Mouse (Mus musculus) lung, adult 2 months (tissue): Measurements from ENCODE around the gene Ankrd2.

Source experiments
- CTCF ChIP-seq: fragments of 200-500 bp; IDR thresholded peaks from 2 replicates; pipeline ENCODE4 v1.5.1; 2011; ENCODE audit warnings: mild to moderate bottlenecking, low read length, control low read depth; ENCODE audit not compliant: insufficient read depth
- POLR2A ChIP-seq: fragments of 200-500 bp; IDR thresholded peaks from 2 replicates; pipeline ENCODE4 v1.6.1; 2011; ENCODE audit warnings: low read depth, mild to moderate bottlenecking, control low read depth, low read length, borderline replicate concordance; ENCODE audit errors: extremely low read depth

- TF ChIP-seq CTCF = no peak
- no peak for TF ChIP-seq POLR2A
Observed at GRCm38 (mm10) chr19:42014231-42014825, 21.5 kb upstream of the Ankrd2 start.
